Mouse (Mus musculus): ENCODE results near the gene Fyb2. TPM values are rescaled to one million over a fixed set of nuclear protein-coding genes. Genes with fewer than 3 reads are reported as not detected.
A peak's percentile ranks its signal among the peaks of the same experiment; 100 is the strongest.

Fyb2 gene
- polyA plus RNA-seq, 1 experiment from 2014 or later: 0.29 TPM

- Histone ChIP-seq H3K36me3 (replicated peaks; ENCODE audit: control insufficient read depth, insufficient read depth, low read depth, low read length) (no peaks in the 10 kb centered on the region), H3K27me3 (ENCODE audit: control insufficient read depth, insufficient read depth, low read length) (no peaks in the 10 kb centered on the region), H3K4me2 (ENCODE audit: low read depth, low read length) (no peak overlapping the region), H3K4me1 (ENCODE audit: control insufficient read depth, insufficient read depth, low read length) (no peaks in the 10 kb centered on the region), H3K9me3 (replicated peaks; ENCODE audit: control insufficient read depth, low read length) (no peaks in the 10 kb centered on the region), H3K27ac (replicated peaks; ENCODE audit: low read depth, low read length) (no peak overlapping the region), H3K4me3 (ENCODE audit: low read depth, low read length) (no peak overlapping the region), H3K9ac (replicated peaks; ENCODE audit: low read length) (no peak overlapping the region)
- ATAC-seq (replicated peaks; ENCODE audit: insufficient number of reproducible peaks, low FRiP score, low TSS enrichment, low read depth) (no peak), DNase-seq (ENCODE audit: low spot score) (no peak)
- 87% methylated on average over 8 of the region's 8 CpGs for WGBS
These were observed 117.8 kb downstream of the Fyb2 start for GRCm38 (mm10) chr4:105031104-105031503.

DNA sequence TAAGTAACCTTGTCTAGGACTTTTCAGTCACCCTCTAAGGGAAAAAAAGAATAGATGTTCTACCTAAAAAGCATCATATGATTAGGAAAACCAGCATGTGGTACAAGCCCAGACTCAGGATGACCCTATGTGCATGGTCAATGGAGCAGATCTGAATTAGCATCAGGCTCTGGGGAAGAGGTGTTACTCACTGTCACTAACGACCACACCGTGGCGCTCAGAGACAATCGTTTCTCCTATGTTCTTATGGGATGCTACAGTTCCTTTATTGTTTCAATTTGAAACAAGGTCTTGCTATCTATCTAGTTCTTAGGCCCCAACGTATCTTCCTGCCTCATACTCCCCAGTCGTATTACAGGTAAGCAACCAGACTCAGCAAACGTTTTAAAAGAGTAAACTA, 119.9 kb downstream of the Fyb2 start:
- Histone ChIP-seq H3K27me3 (ENCODE audit: control insufficient read depth, insufficient read depth, low read length) (no peaks in the 10 kb centered on the region), H3K4me2 (ENCODE audit: low read depth, low read length) (no peak overlapping the region), H3K9me3 (replicated peaks; ENCODE audit: control insufficient read depth, low read length) (no peaks in the 10 kb centered on the region), H3K4me1 (ENCODE audit: control insufficient read depth, insufficient read depth, low read length) (no peaks in the 10 kb centered on the region), H3K27ac (replicated peaks; ENCODE audit: low read depth, low read length) (no peak overlapping the region), H3K36me3 (replicated peaks; ENCODE audit: control insufficient read depth, insufficient read depth, low read depth, low read length) (no peaks in the 10 kb centered on the region), H3K9ac (replicated peaks; ENCODE audit: low read length) (no peak overlapping the region), H3K4me3 (ENCODE audit: low read depth, low read length) (no peak overlapping the region)
- no peak for ATAC-seq (replicated peaks; ENCODE audit: insufficient number of reproducible peaks, low FRiP score, low TSS enrichment, low read depth)
- DNase-seq (ENCODE audit: low spot score): no peak
- 66% methylated on average over 7 of the region's 7 CpGs for WGBS

GRCm38 (mm10) chr4:105034259-105034658, 121.0 kb downstream of the Fyb2 start:
- H3K4me3 ChIP-seq (ENCODE audit: low read depth, low read length): no peak overlapping the region
- no peaks in the 10 kb centered on the region for H3K9me3 ChIP-seq (replicated peaks; ENCODE audit: control insufficient read depth, low read length)
- peak; percentile 66 for DNase-seq (ENCODE audit: low spot score)
- no peak for ATAC-seq (replicated peaks; ENCODE audit: insufficient number of reproducible peaks, low FRiP score, low TSS enrichment, low read depth)
- H3K9ac ChIP-seq (replicated peaks; ENCODE audit: low read length): no peak overlapping the region
- H3K4me1 ChIP-seq (ENCODE audit: control insufficient read depth, insufficient read depth, low read length): no peaks in the 10 kb centered on the region
- no peak overlapping the region for H3K27ac ChIP-seq (replicated peaks; ENCODE audit: low read depth, low read length)
- no peaks in the 10 kb centered on the region for H3K27me3 ChIP-seq (ENCODE audit: control insufficient read depth, insufficient read depth, low read length)
- no peaks in the 10 kb centered on the region for H3K36me3 ChIP-seq (replicated peaks; ENCODE audit: control insufficient read depth, insufficient read depth, low read depth, low read length)
- no peak overlapping the region for H3K4me2 ChIP-seq (ENCODE audit: low read depth, low read length)

- DNase-seq (ENCODE audit: low spot score): no peak
- no peaks in the 10 kb centered on the region for H3K36me3 ChIP-seq (replicated peaks; ENCODE audit: control insufficient read depth, insufficient read depth, low read depth, low read length)
These were observed 136.8 kb downstream of the Fyb2 start for GRCm38 (mm10) chr4:105050041-105050440.

DNA sequence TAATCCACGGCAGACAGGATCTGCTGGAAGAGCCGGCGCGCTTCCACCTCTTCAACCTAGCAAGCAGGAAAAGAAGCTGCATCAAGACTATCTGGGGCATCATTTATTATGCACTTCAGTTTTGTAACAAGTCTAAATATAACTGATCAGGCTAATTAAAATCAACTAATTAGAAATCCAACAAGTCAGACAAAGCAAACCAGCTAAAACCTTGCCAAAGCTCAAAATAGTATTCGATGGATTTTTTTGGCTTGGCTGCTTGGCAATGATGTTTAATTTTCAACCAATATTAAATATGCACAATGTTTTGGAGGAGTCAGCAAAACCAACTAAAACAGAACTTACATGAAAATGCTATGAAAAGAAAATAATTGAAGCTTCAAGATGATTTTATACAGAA, 138.0 kb downstream of the Fyb2 start:
- H3K36me3 ChIP-seq (replicated peaks; ENCODE audit: control insufficient read depth, insufficient read depth, low read depth, low read length): no peaks in the 10 kb centered on the region
- H3K4me1 ChIP-seq (ENCODE audit: control insufficient read depth, insufficient read depth, low read length): no peaks in the 10 kb centered on the region
- H3K9me3 ChIP-seq (replicated peaks; ENCODE audit: control insufficient read depth, low read length): no peaks in the 10 kb centered on the region
- no peak for ATAC-seq (replicated peaks; ENCODE audit: insufficient number of reproducible peaks, low FRiP score, low TSS enrichment, low read depth)
- 91% methylated on average over 5 of the region's 5 CpGs for WGBS
- H3K9ac ChIP-seq (replicated peaks; ENCODE audit: low read length): no peak overlapping the region
- H3K27me3 ChIP-seq (ENCODE audit: control insufficient read depth, insufficient read depth, low read length): no peaks in the 10 kb centered on the region
- H3K27ac ChIP-seq (replicated peaks; ENCODE audit: low read depth, low read length): no peak overlapping the region
- DNase-seq (ENCODE audit: low spot score): no peak
- no peak overlapping the region for H3K4me2 ChIP-seq (ENCODE audit: low read depth, low read length)
- H3K4me3 ChIP-seq (ENCODE audit: low read depth, low read length): no peak overlapping the region

More at GRCm38 (mm10) chr4:105050041-105050440, 136.8 kb downstream of the Fyb2 start:
- H3K4me1 ChIP-seq (ENCODE audit: control insufficient read depth, insufficient read depth, low read length): no peaks in the 10 kb centered on the region
- H3K4me3 ChIP-seq (ENCODE audit: low read depth, low read length): no peak overlapping the region
- H3K27me3 ChIP-seq (ENCODE audit: control insufficient read depth, insufficient read depth, low read length): no peaks in the 10 kb centered on the region
- no peak overlapping the region for H3K4me2 ChIP-seq (ENCODE audit: low read depth, low read length)
- H3K9ac ChIP-seq (replicated peaks; ENCODE audit: low read length): no peak overlapping the region
- WGBS: 88% methylated on average over 1 of the region's 1 CpGs
- no peak overlapping the region for H3K27ac ChIP-seq (replicated peaks; ENCODE audit: low read depth, low read length)
- no peak for ATAC-seq (replicated peaks; ENCODE audit: insufficient number of reproducible peaks, low FRiP score, low TSS enrichment, low read depth)
- no peaks in the 10 kb centered on the region for H3K9me3 ChIP-seq (replicated peaks; ENCODE audit: control insufficient read depth, low read length)

Other genes starting within 250 kb of the Fyb2 start
- not detected in 2 replicates for gene C8b, start 147.1 kb upstream of the Fyb2 start, polyA plus RNA-seq (2014; fragmentation: Nextera tagmentation; extraction: Ambion mirVana)
- not detected in 2 replicates for gene Gm17662, start 56.1 kb upstream of the Fyb2 start, polyA plus RNA-seq (2014; fragmentation: Nextera tagmentation; extraction: Ambion mirVana)
- not detected in 2 replicates for gene C8a, start 37.1 kb upstream of the Fyb2 start, polyA plus RNA-seq (2014; fragmentation: Nextera tagmentation; extraction: Ambion mirVana)
- gene Prkaa2, start 196.4 kb downstream of the Fyb2 start, polyA plus RNA-seq (2014; fragmentation: Nextera tagmentation; extraction: Ambion mirVana): 1.5 and 1.6 TPM in 2 replicates
- 73.5 and 79.3 TPM in 2 replicates for gene Plpp3, start 243.9 kb downstream of the Fyb2 start, polyA plus RNA-seq (2014; fragmentation: Nextera tagmentation; extraction: Ambion mirVana)